Mouse (Mus musculus): ENCODE data around the gene Cox4i1. TPM values are rescaled to one million over a fixed set of nuclear protein-coding genes. Genes with fewer than 3 reads are reported as not detected.

The Cox4i1 gene
- polyA plus RNA-seq, 1 experiment from 2014 or later: 2,414 TPM

- Histone ChIP-seq H3K9ac (ENCODE audit: low read length) (no peak within 1 kb of the TSS), H3K4me2 (ENCODE audit: low read depth, low read length) (no peak within 1 kb of the TSS), H3K36me3 (ENCODE audit: control insufficient read depth, insufficient read depth) (no peaks in the 10 kb centered on the region), H3K4me3 (ENCODE audit: low read length) (no peak within 1 kb of the TSS), H3K9me3 (replicated peaks; ENCODE audit: control insufficient read depth, low read length) (no peaks in the 10 kb centered on the region), H3K27ac (ENCODE audit: low read length) (no peak within 1 kb of the TSS), H3K4me1 (ENCODE audit: control insufficient read depth, insufficient read depth, low read length) (peaks cover 10% of the 10 kb centered on the region), H3K27me3 (ENCODE audit: control insufficient read depth, insufficient read depth, low read length) (no peaks in the 10 kb centered on the region)
- WGBS: 59% methylated on average over 7 of the region's 7 CpGs
- no peak for ATAC-seq (replicated peaks; ENCODE audit: extremely low read depth, insufficient read depth, low FRiP score)
Observed at GRCm38 (mm10) chr8:120647532-120647931, 20.5 kb upstream of the Cox4i1 start, which contains the start of gene 1190005I06Rik. TSS of gene 1190005I06Rik (minus strand) at chr8:120647632.

- H3K4me3 ChIP-seq (ENCODE audit: low read length): no peak overlapping the region
- H3K9ac ChIP-seq (ENCODE audit: low read length): no peak overlapping the region
- no peak overlapping the region for H3K27ac ChIP-seq (ENCODE audit: low read length)
- H3K4me2 ChIP-seq (ENCODE audit: low read depth, low read length): no peak overlapping the region
- no peak for ATAC-seq (replicated peaks; ENCODE audit: extremely low read depth, insufficient read depth, low FRiP score)
- H3K36me3 ChIP-seq (ENCODE audit: control insufficient read depth, insufficient read depth): peaks cover 33% of the 10 kb centered on the region
- H3K4me1 ChIP-seq (ENCODE audit: control insufficient read depth, insufficient read depth, low read length): 0 out of 2 replicates have a peak, but pooled peaks cover 2% of the 10 kb centered on the region
- no peaks in the 10 kb centered on the region for H3K27me3 ChIP-seq (ENCODE audit: control insufficient read depth, insufficient read depth, low read length)
- 92% methylated on average over 7 of the region's 7 CpGs for WGBS
- H3K9me3 ChIP-seq (replicated peaks; ENCODE audit: control insufficient read depth, low read length): no peaks in the 10 kb centered on the region
Observed at GRCm38 (mm10) chr8:120656322-120657052, 11.5 kb upstream of the Cox4i1 start.

GRCm38 (mm10) chr8:120657415-120657814 is 10.6 kb upstream of the Cox4i1 start:
- no peak overlapping the region for H3K9ac ChIP-seq (ENCODE audit: low read length)
- 82% methylated on average over 8 of the region's 8 CpGs for WGBS
- no peaks in the 10 kb centered on the region for H3K9me3 ChIP-seq (replicated peaks; ENCODE audit: control insufficient read depth, low read length)
- H3K27me3 ChIP-seq (ENCODE audit: control insufficient read depth, insufficient read depth, low read length): no peaks in the 10 kb centered on the region
- no peak overlapping the region for H3K4me2 ChIP-seq (ENCODE audit: low read depth, low read length)
- H3K36me3 ChIP-seq (ENCODE audit: control insufficient read depth, insufficient read depth): peaks cover 33% of the 10 kb centered on the region
- H3K27ac ChIP-seq (ENCODE audit: low read length): no peak overlapping the region
- ATAC-seq (replicated peaks; ENCODE audit: extremely low read depth, insufficient read depth, low FRiP score): no peak
- H3K4me1 ChIP-seq (ENCODE audit: control insufficient read depth, insufficient read depth, low read length): 0 out of 2 replicates have a peak, but pooled peaks cover 2% of the 10 kb centered on the region
- no peak overlapping the region for H3K4me3 ChIP-seq (ENCODE audit: low read length)

- peak overlapping the region; percentile 5; the same call in 1 of the 2 replicates for H3K9ac ChIP-seq (ENCODE audit: low read length)
- WGBS: 76% methylated on average over 6 of the region's 6 CpGs
- no peak for ATAC-seq (replicated peaks; ENCODE audit: extremely low read depth, insufficient read depth, low FRiP score)
Observed at GRCm38 (mm10) chr8:120664566-120664965, 3.5 kb upstream of the Cox4i1 start.

GRCm38 (mm10) chr8:120665726-120666455 is 2.1 kb upstream of the Cox4i1 start:
- WGBS: 78% methylated on average over 3 of the region's 3 CpGs
- peaks cover 13% of the 10 kb centered on the region for H3K36me3 ChIP-seq (ENCODE audit: control insufficient read depth, insufficient read depth)
- H3K9me3 ChIP-seq (replicated peaks; ENCODE audit: control insufficient read depth, low read length): no peaks in the 10 kb centered on the region
- H3K27me3 ChIP-seq (ENCODE audit: control insufficient read depth, insufficient read depth, low read length): no peaks in the 10 kb centered on the region
- no peak overlapping the region for H3K4me3 ChIP-seq (ENCODE audit: low read length)
- H3K9ac ChIP-seq (ENCODE audit: low read length): no peak overlapping the region
- H3K4me1 ChIP-seq (ENCODE audit: control insufficient read depth, insufficient read depth, low read length): peaks cover 45% of the 10 kb centered on the region
- H3K27ac ChIP-seq (ENCODE audit: low read length): no peak overlapping the region
- H3K4me2 ChIP-seq (ENCODE audit: low read depth, low read length): no peak overlapping the region; the same call in 1 of the 2 replicates
- no peak for ATAC-seq (replicated peaks; ENCODE audit: extremely low read depth, insufficient read depth, low FRiP score)

More at GRCm38 (mm10) chr8:120664566-120664965, 3.5 kb upstream of the Cox4i1 start:
- Histone ChIP-seq H3K36me3 (ENCODE audit: control insufficient read depth, insufficient read depth) (no peaks in the 10 kb centered on the region), H3K27me3 (ENCODE audit: control insufficient read depth, insufficient read depth, low read length) (no peaks in the 10 kb centered on the region), H3K4me3 (ENCODE audit: low read length) (no peak overlapping the region), H3K9me3 (replicated peaks; ENCODE audit: control insufficient read depth, low read length) (no peaks in the 10 kb centered on the region), H3K4me1 (ENCODE audit: control insufficient read depth, insufficient read depth, low read length) (peaks cover 36% of the 10 kb centered on the region), H3K4me2 (ENCODE audit: low read depth, low read length) (no peak overlapping the region), H3K27ac (ENCODE audit: low read length) (no peak overlapping the region)

GRCm38 (mm10) chr8:120666807-120667470 is 1.1 kb upstream of the Cox4i1 start:
- Histone ChIP-seq H3K9me3 (replicated peaks; ENCODE audit: control insufficient read depth, low read length) (no peaks in the 10 kb centered on the region), H3K36me3 (ENCODE audit: control insufficient read depth, insufficient read depth) (peaks cover 23% of the 10 kb centered on the region), H3K9ac (ENCODE audit: low read length) (peak overlapping the region; percentile 98), H3K27me3 (ENCODE audit: control insufficient read depth, insufficient read depth, low read length) (no peaks in the 10 kb centered on the region), H3K27ac (ENCODE audit: low read length) (no peak overlapping the region; the same call in 1 of the 2 replicates), H3K4me2 (ENCODE audit: low read depth, low read length) (peak overlapping the region; percentile 89), H3K4me1 (ENCODE audit: control insufficient read depth, insufficient read depth, low read length) (peaks cover 53% of the 10 kb centered on the region), H3K4me3 (ENCODE audit: low read length) (peak overlapping the region; percentile 99)
- 4% methylated on average over 17 of the region's 17 CpGs for WGBS
- no peak for ATAC-seq (replicated peaks; ENCODE audit: extremely low read depth, insufficient read depth, low FRiP score)

GRCm38 (mm10) chr8:120668374-120668905 is 418 bp downstream of the Cox4i1 start, which contains the start of gene Emc8:
TSS of gene Emc8 (minus strand) at chr8:120668573.
- WGBS: under 1% methylated on average over 48 of the region's 51 CpGs
- peak; percentile 34; the same call in 1 of the 2 replicates for ATAC-seq (replicated peaks; ENCODE audit: extremely low read depth, insufficient read depth, low FRiP score)

GRCm38 (mm10) chr8:120671775-120672174 is 3.8 kb downstream of the Cox4i1 start:
- no peak overlapping the region for H3K27ac ChIP-seq (ENCODE audit: low read length)
- H3K9ac ChIP-seq (ENCODE audit: low read length): no peak overlapping the region
- H3K9me3 ChIP-seq (replicated peaks; ENCODE audit: control insufficient read depth, low read length): no peaks in the 10 kb centered on the region
- 72% methylated on average over 6 of the region's 6 CpGs for WGBS
- ATAC-seq (replicated peaks; ENCODE audit: extremely low read depth, insufficient read depth, low FRiP score): no peak
- H3K4me2 ChIP-seq (ENCODE audit: low read depth, low read length): no peak overlapping the region
- peaks cover 31% of the 10 kb centered on the region for H3K4me1 ChIP-seq (ENCODE audit: control insufficient read depth, insufficient read depth, low read length)
- H3K4me3 ChIP-seq (ENCODE audit: low read length): no peak overlapping the region
- peaks cover 47% of the 10 kb centered on the region for H3K36me3 ChIP-seq (ENCODE audit: control insufficient read depth, insufficient read depth)
- no peaks in the 10 kb centered on the region for H3K27me3 ChIP-seq (ENCODE audit: control insufficient read depth, insufficient read depth, low read length)

More at GRCm38 (mm10) chr8:120668374-120668905, 418 bp downstream of the Cox4i1 start, which contains the start of gene Emc8:
- H3K27me3 ChIP-seq (ENCODE audit: control insufficient read depth, insufficient read depth, low read length): no peaks in the 10 kb centered on the region
- H3K36me3 ChIP-seq (ENCODE audit: control insufficient read depth, insufficient read depth): peaks cover 38% of the 10 kb centered on the region
- H3K4me2 ChIP-seq (ENCODE audit: low read depth, low read length): peak within 1 kb of the TSS; percentile 89
- peak within 1 kb of the TSS; percentile 89 for H3K27ac ChIP-seq (ENCODE audit: low read length)
- peak within 1 kb of the TSS; percentile 99 for H3K4me3 ChIP-seq (ENCODE audit: low read length)
- peak within 1 kb of the TSS; percentile 98 for H3K9ac ChIP-seq (ENCODE audit: low read length)
- peaks cover 55% of the 10 kb centered on the region for H3K4me1 ChIP-seq (ENCODE audit: control insufficient read depth, insufficient read depth, low read length)
- no peaks in the 10 kb centered on the region for H3K9me3 ChIP-seq (replicated peaks; ENCODE audit: control insufficient read depth, low read length)

Data from heart, embryonic 16.5 days (tissue).